Mouse (Mus musculus): ENCODE measurements around the gene Ubxn11. TPM values are rescaled to one million over a fixed set of nuclear protein-coding genes. Genes with fewer than 3 reads are reported as not detected.

Ubxn11 gene
- polyA plus RNA-seq, 1 experiment: 15.0 TPM

- 88% methylated on average over 4 of the region's 4 CpGs for WGBS
- no peak for TF ChIP-seq POLR2A (IDR thresholded peaks at IDR 0.05; ENCODE audit: borderline replicate concordance, insufficient read depth, low read length)
- no peak for TF ChIP-seq CTCF (IDR thresholded peaks at IDR 0.05; ENCODE audit: borderline replicate concordance, insufficient read depth, low read depth, low read length)
- Histone ChIP-seq H3K27me3 (ENCODE audit: control insufficient read depth, insufficient read depth, low read length) (no peaks in the 10 kb centered on the region), H3K27ac (ENCODE audit: insufficient read depth, low read length) (no peak overlapping the region), H3K4me3 (replicated peaks; ENCODE audit: insufficient read depth, low read depth, low read length) (no peak overlapping the region), H3K4me1 (ENCODE audit: control insufficient read depth, insufficient read depth, low read length) (peaks cover 9% of the 10 kb centered on the region)
- no peak for DNase-seq
Measured at GRCm38 (mm10) chr4:134120916-134121315, 18.5 kb downstream of the Ubxn11 start.

GRCm38 (mm10) chr4:134121571-134121970, 19.2 kb downstream of the Ubxn11 start:
- TF ChIP-seq POLR2A (IDR thresholded peaks at IDR 0.05; ENCODE audit: borderline replicate concordance, insufficient read depth, low read length): no peak
- no peak for TF ChIP-seq CTCF (IDR thresholded peaks at IDR 0.05; ENCODE audit: borderline replicate concordance, insufficient read depth, low read depth, low read length)

GRCm38 (mm10) chr4:134122281-134122680, 19.9 kb downstream of the Ubxn11 start:
- TF ChIP-seq CTCF (IDR thresholded peaks at IDR 0.05; ENCODE audit: borderline replicate concordance, insufficient read depth, low read depth, low read length): no peak
- TF ChIP-seq POLR2A (IDR thresholded peaks at IDR 0.05; ENCODE audit: borderline replicate concordance, insufficient read depth, low read length): no peak
- Histone ChIP-seq H3K27ac (ENCODE audit: insufficient read depth, low read length) (no peak overlapping the region), H3K4me1 (ENCODE audit: control insufficient read depth, insufficient read depth, low read length) (peaks cover 9% of the 10 kb centered on the region), H3K27me3 (ENCODE audit: control insufficient read depth, insufficient read depth, low read length) (no peaks in the 10 kb centered on the region), H3K4me3 (replicated peaks; ENCODE audit: insufficient read depth, low read depth, low read length) (no peak overlapping the region)
- 44% methylated on average over 3 of the region's 3 CpGs for WGBS
- DNase-seq: no peak

More at GRCm38 (mm10) chr4:134121571-134121970, 19.2 kb downstream of the Ubxn11 start:
- H3K4me3 ChIP-seq (replicated peaks; ENCODE audit: insufficient read depth, low read depth, low read length): no peak overlapping the region
- 48% methylated on average over 4 of the region's 4 CpGs for WGBS
- peaks cover 9% of the 10 kb centered on the region for H3K4me1 ChIP-seq (ENCODE audit: control insufficient read depth, insufficient read depth, low read length)
- DNase-seq: no peak
- no peak overlapping the region for H3K27ac ChIP-seq (ENCODE audit: insufficient read depth, low read length)
- H3K27me3 ChIP-seq (ENCODE audit: control insufficient read depth, insufficient read depth, low read length): no peaks in the 10 kb centered on the region

- H3K27me3 ChIP-seq (ENCODE audit: control insufficient read depth, insufficient read depth, low read length): no peaks in the 10 kb centered on the region
- WGBS: 97% methylated on average over 6 of the region's 6 CpGs
- DNase-seq: no peak
- peaks cover 9% of the 10 kb centered on the region for H3K4me1 ChIP-seq (ENCODE audit: control insufficient read depth, insufficient read depth, low read length)
- H3K27ac ChIP-seq (ENCODE audit: insufficient read depth, low read length): no peak overlapping the region
- no peak overlapping the region for H3K4me3 ChIP-seq (replicated peaks; ENCODE audit: insufficient read depth, low read depth, low read length)
- no peak for TF ChIP-seq CTCF (IDR thresholded peaks at IDR 0.05; ENCODE audit: borderline replicate concordance, insufficient read depth, low read depth, low read length)
- TF ChIP-seq POLR2A (IDR thresholded peaks at IDR 0.05; ENCODE audit: borderline replicate concordance, insufficient read depth, low read length): no peak
Measured at GRCm38 (mm10) chr4:134123147-134123546, 20.8 kb downstream of the Ubxn11 start.

- peaks cover 9% of the 10 kb centered on the region for H3K4me1 ChIP-seq (ENCODE audit: control insufficient read depth, insufficient read depth, low read length)
- peak; percentile 65 to 72 for DNase-seq
- H3K4me3 ChIP-seq (replicated peaks; ENCODE audit: insufficient read depth, low read depth, low read length): no peak overlapping the region
- TF ChIP-seq POLR2A (IDR thresholded peaks at IDR 0.05; ENCODE audit: borderline replicate concordance, insufficient read depth, low read length) (no peak), CTCF (IDR thresholded peaks at IDR 0.05; ENCODE audit: borderline replicate concordance, insufficient read depth, low read depth, low read length) (peak; percentile 89)
- H3K27me3 ChIP-seq (ENCODE audit: control insufficient read depth, insufficient read depth, low read length): no peaks in the 10 kb centered on the region
- WGBS: 14% methylated on average over 17 of the region's 17 CpGs
- H3K27ac ChIP-seq (ENCODE audit: insufficient read depth, low read length): no peak overlapping the region
Measured at GRCm38 (mm10) chr4:134123680-134124551, 21.5 kb downstream of the Ubxn11 start.

GRCm38 (mm10) chr4:134125383-134126060, 23.2 kb downstream of the Ubxn11 start:
- no peak for TF ChIP-seq POLR2A (IDR thresholded peaks at IDR 0.05; ENCODE audit: borderline replicate concordance, insufficient read depth, low read length)
- no peak overlapping the region for H3K27ac ChIP-seq (ENCODE audit: insufficient read depth, low read length)
- H3K4me1 ChIP-seq (ENCODE audit: control insufficient read depth, insufficient read depth, low read length): peaks cover 11% of the 10 kb centered on the region
- no peaks in the 10 kb centered on the region for H3K27me3 ChIP-seq (ENCODE audit: control insufficient read depth, insufficient read depth, low read length)
- H3K4me3 ChIP-seq (replicated peaks; ENCODE audit: insufficient read depth, low read depth, low read length): no peak overlapping the region
- 83% methylated on average over 15 of the region's 15 CpGs for WGBS
- DNase-seq: no peak

- Histone ChIP-seq H3K27me3 (ENCODE audit: control insufficient read depth, insufficient read depth, low read length) (no peaks in the 10 kb centered on the region), H3K4me1 (ENCODE audit: control insufficient read depth, insufficient read depth, low read length) (peaks cover 11% of the 10 kb centered on the region), H3K4me3 (replicated peaks; ENCODE audit: insufficient read depth, low read depth, low read length) (no peak overlapping the region), H3K27ac (ENCODE audit: insufficient read depth, low read length) (no peak overlapping the region)
- 85% methylated on average over 21 of the region's 21 CpGs for WGBS
- no peak for DNase-seq
- TF ChIP-seq CTCF (IDR thresholded peaks at IDR 0.05; ENCODE audit: borderline replicate concordance, insufficient read depth, low read depth, low read length) (no peak), POLR2A (IDR thresholded peaks at IDR 0.05; ENCODE audit: borderline replicate concordance, insufficient read depth, low read length) (no peak)
Measured at GRCm38 (mm10) chr4:134126300-134127120, 24.1 kb downstream of the Ubxn11 start.

Measured in cerebellum, adult 2 months (tissue).